Mouse (Mus musculus) C2C12 (cell line): ENCODE data around the gene Ube2b.

Experiments
- CTCF ChIP-seq: IDR thresholded peaks from one replicate; pipeline ENCODE4 v1.5.1; 2011; ENCODE audit not compliant: control insufficient read depth, insufficient read depth, insufficient read length
- MYOG ChIP-seq: IDR thresholded peaks from one replicate; pipeline ENCODE4 v1.6.1; 2011; ENCODE audit not compliant: control insufficient read depth, insufficient read length; ENCODE audit errors: extremely low read depth
- USF1 ChIP-seq: IDR thresholded peaks from one replicate; pipeline ENCODE4 v1.6.1; 2011; ENCODE audit warnings: low read depth, mild to moderate bottlenecking, control low read depth, moderate library complexity

GRCm38 (mm10) chr11:52005586-52005985, 5.0 kb upstream of the Ube2b start:
- TF ChIP-seq CTCF = no peak
- no peak for TF ChIP-seq MYOG
- TF ChIP-seq USF1 = no peak
